Mouse (Mus musculus): Measurements from ENCODE around the gene Was.
"Not testable (repeated sequence)": the region's sequence is repeated elsewhere in the genome, so short reads cannot be mapped to it uniquely, and the experiment has no call there.

The Was gene

DNA sequence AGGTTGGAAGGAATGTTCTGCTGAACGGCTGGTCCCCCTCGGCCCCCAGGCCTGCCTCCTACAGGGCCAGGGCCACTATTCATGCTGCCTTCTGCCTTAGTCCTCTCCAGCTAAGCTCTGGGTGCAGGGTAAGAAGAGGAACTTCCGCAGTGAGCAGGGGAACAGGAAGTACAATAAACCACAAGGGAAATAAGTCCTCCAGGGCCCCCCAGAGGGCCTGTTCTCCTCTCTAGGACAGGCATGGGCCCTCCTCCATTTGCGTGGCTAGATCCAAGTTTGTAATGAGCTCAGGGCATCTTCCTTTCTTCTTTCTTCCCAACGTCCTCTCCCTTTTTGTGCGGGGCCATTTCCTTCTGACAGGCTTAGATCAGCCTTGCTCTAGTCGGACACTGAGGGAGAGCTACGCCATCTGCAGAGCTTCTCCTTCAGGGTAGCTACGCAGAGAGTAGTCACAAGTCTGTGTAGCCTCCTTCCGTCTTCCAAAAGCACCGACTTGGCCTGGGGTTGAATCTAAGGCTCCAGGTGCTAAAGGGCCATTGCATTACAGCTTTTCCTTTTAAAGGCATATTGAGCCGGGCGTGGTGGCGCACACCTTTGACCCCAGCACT lies at the start of gene Was:
Gene Was (minus strand): TSS at position 153 of the 608 bp plus-strand sequence.
- no peak for DNase-seq (ENCODE audit: low read depth, low spot score)

DNA sequence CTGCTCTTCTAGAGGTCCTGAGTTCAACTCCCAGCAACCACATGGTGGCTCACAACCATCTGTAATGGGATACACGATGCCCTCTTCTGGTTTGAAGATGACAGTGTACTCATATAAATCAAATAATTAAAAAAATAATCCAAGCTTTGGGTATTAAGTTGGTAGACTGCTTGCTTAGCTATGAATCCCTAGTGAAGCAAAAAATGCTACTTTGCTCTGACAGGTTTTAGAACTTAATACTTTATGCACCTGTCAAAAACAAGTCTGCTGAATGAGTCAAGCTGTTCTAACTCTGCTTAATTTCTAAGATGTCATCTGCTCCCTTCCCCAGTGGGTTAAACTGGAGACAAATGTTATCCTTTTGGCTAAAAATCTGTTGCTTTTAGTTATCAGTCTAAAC lies 49.2 kb upstream of the Was start:
- DNase-seq (ENCODE audit: low read depth, low spot score): no peak

DNA sequence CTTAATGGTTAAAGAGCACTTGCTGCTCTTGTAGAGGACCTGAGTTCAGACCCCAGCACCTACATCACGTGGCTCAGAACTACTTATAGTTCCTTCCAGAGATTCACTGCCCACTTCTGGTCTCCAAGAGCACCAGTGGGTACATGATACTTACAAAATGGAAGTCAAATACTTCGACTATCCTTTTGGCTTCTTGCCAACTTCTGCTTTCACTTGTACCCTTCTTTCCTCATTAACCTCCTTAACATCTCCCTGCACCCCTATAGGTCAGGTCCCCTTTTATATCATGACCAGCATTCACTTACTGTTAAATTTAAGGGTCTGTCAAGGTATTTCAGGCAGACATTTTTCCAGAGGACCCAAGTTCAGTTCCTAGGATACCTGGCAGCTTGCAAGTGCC lies 45.6 kb upstream of the Was start:
- DNase-seq (ENCODE audit: low read depth, low spot score): no peak

DNA sequence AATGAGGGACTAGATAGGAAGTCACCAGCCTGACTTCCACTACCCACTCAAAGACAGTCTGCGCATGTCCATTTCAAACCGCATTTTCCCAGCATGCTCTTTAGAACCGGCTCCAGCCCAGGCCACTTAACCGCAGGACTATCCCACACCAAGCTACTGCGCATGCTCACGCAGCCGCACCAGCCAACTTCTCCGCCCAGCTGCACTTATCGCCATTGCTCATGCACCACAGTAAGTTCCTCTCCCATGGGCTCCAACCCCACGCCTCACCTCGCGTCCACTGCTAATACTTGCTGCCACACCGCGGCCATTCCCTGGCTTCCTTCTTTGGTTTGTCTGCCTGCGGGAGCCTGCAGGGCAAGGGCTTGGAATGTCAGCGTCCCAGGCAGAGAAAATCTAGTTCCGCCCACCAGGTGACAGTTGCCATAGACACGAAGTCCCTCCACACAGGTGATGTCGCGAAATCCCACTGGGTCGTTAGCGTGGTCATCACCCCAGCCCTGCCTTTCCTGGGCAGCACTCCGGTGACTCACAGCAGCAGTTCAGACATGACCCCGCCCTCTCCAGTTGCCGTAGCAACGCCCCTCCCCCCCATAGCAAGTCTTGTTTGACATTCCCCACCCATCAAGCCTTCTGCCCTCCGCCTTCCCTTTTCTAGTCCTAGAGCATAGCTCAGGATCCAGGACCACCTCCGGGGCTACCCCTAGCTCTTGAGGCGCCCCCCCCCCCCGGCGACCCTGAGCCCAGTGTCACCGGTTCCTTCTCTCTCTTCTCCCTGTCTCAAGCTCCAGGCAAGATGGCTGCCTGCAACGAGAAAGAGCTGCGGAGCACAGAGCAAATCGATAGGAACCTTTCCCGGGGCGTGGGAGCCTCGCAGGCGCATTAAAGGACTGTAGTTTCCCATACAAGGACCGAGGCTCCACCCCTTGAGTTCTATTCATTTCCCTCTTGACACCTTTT lies 42.0 kb upstream of the Was start, which contains the start of gene Wdr13:
Gene Wdr13 (minus strand): TSS at position 876 of the 960 bp plus-strand sequence.
- peak; percentile 95 for DNase-seq (ENCODE audit: low read depth, low spot score)

DNA sequence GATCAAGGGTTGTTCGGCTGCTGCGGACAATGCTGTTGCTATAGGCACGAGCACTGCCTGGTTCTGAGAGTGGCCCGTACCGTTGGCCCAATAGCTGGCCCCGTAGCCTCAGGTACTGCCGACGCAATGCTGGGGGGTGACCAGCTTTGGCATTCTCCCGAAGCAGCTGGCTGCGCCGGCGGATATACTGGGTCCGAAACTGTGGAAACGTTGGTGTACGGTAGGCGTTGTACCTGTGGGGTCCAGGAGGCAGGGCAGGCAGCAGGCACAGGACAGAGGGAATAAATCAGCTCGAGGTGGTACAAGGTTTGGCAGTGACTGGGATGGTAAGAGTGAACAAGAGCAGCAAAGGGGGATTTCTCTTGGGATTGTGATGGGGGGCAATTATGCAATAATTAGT lies 41.1 kb upstream of the Was start:
- DNase-seq (ENCODE audit: low read depth, low spot score): no peak

DNA sequence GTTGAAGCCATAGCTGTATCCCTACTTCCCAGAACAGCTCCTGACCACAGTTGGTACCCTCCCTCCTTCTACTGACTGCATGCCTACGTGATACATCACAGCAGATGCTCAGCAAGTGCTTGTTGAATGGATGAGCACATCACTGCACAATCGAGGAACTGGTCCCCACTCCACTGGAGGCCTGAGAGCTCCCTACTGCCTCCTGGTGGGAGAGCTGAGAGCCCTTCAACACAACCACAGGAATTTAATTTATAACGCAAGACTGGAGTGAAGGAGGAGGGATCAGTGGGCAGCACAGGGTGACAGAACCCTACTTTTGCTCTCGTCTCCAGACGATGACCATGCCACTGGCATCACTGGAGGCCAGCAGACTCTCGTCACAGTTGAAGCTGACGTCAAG lies 34.9 kb upstream of the Was start:
- peak; percentile 42 for DNase-seq (ENCODE audit: low read depth, low spot score)

DNA sequence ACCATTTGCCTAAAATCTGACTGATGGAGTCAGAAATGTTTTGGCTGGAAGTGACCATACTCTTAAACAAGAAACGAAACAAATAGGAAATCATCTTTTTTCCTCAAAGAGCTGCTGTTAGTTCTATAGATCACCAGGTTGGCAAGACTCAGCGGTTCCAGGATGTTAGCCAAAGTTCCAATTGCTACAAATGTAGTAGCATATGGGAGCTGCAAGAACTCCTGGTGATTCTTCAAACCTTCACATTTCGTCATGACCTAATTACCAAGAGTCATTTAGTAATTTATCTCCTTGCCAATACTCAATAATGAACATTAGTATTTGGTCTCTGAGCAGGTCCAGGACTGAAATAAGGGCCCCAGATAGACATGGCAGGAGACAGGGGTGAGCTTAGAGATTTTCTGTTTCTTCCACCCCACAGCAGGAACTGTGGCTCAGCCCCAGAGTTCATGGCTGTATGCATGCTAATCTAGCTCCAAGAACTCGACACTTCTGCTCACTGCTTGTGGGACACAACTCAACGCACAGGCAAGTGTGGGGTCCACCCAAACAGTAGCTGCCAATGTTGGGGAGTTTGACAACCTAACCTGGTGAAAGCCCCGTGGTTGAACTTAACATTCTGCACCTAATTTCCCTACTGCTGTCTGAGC lies 33.6 kb upstream of the Was start:
- DNase-seq (ENCODE audit: low read depth, low spot score): no peak

DNA sequence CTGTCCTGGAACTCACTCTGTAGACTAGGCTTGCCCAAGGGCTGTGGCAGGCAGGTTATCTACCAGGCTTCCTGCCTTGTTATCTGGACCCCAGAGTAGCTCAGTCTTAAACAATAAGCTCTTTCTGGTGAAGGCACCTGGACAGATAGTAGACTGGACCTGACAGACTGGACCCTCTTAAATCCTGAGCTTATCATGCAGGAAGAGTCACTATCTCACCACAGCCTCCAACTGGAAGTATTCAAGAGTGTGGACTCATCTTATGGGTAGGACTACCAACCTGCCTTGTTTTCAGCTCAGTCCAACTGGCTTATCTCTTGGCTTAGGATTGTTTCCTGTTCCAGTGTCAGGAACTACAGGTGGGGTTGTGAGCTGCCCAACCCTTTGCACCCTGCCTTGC lies 27.0 kb upstream of the Was start:
- no peak for DNase-seq (ENCODE audit: low read depth, low spot score)

DNA sequence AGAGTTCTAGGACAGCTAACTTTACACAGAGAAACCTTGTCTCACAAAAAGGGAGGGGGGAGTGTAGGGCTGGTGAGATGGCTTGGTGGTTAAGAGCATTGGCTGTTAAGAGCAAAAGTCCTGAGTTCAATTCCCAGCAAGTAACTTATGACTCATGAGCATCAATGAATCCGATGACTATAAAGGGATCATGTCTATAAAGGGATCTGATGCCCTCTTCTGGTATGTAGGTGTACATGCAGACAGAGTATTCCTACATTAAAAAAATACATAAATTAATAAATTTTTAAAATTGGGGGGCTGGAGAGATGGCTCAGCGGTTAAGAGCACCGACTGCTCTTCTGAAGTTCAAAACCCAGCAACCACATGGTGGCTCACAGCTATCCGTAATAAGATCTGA lies 25.0 kb upstream of the Was start:
- no peak for DNase-seq (ENCODE audit: low read depth, low spot score)

DNA sequence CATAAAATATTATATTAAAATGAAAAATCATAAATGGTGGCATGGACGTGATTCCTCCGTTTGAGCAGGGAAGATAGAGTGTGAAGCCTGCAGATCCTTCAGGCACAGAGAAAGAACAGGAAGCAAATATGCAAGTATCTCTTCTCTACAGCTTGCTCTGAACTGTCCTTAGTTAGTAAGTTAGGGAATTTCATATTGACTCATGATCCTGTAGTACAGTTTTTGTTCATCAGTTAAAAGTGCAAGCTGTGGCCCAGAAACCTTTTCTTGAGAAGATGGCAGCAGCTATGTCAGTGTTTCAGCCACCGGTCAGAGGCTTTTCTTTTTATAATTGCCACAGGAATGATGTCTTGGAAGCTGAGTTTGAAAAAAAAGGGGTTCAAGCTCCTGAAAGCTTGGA lies 14.7 kb upstream of the Was start:
- DNase-seq (ENCODE audit: low read depth, low spot score): no peak

DNA sequence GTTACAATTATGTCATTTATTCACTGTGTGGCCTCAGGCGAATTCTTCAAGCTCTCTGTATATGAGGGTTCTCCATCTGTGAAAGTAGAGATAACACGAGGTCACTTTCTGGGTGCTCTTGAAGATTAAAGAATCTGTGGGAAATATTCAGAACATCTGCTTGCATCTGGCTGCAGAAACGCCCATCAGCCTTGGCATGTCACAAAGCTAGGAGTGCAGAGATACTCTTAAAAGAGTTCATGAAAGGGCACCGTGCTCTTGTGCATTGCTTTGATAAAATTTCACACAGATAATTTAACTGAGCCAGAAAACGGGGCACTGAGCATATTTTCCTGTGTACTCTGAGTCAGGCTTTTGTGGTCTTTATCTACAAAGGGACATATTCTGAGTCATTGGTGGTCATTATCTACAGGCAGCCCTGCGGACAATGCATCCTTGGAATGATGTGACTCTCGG lies 11.9 kb upstream of the Was start:
- no peak for DNase-seq (ENCODE audit: low read depth, low spot score)

DNA sequence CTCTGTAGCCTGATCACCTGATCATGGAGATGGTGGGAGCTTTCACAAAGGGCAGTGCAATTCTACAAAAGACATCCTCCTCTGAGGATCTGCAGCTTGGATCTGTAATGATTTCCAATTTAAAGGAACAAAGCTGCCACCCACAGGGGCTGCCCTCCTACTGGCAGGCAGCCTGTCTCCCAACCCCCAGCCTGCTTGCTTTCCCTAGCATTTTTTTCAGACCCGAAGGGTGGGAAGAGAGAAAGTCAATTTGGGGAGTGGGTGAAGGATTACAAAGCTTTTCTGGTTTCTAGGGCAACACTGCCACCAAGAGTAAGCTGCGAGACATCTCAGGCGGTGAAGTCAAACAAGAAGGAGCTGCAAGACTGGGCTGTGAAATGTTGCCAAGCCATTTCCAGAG lies 10.7 kb upstream of the Was start:
- DNase-seq (ENCODE audit: low read depth, low spot score): peak; percentile 87

DNA sequence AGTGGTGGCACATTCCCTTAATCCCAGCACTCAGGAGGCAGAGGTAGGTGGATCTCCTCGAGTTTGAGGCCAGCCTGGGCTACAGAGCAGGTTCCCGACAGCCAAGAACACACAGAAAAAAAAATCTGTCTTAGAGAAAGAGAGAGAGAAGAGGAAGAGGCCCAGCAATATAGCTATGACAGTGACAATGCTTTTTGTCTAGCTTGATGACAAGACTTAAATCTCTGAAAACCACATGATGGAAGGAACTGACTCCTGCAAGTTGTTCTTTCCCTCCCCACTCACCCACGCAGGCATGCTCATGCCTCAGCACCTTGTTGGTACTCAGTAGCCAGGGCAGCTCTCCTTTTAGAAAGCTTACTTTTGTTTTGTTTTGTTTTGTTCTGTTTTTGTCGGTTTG lies 9.1 kb upstream of the Was start:
- no peak for DNase-seq (ENCODE audit: low read depth, low spot score)

DNA sequence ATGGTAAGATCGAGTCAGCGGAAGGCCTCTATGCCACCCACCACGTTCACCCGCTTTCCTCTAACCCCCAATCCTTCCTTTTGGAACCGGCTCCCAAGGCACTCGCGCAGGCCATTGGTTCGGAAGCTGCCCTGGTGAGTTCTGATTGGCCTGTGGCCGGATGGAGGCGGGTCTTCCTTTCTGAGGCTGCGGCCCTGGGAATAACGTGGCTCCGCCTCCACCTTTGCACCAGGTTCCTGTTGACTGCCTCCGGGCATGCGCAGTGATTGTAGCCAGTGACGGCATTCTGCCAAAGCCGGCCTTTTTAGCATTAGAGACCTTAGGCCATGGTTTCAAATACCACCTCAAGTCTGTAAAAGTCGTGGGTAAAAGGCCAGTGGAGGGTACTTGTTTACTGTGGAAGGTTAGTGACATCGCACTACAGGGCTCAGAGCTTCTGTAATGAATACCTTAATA lies 6.5 kb upstream of the Was start:
- DNase-seq (ENCODE audit: low read depth, low spot score): peak; percentile 96

DNA sequence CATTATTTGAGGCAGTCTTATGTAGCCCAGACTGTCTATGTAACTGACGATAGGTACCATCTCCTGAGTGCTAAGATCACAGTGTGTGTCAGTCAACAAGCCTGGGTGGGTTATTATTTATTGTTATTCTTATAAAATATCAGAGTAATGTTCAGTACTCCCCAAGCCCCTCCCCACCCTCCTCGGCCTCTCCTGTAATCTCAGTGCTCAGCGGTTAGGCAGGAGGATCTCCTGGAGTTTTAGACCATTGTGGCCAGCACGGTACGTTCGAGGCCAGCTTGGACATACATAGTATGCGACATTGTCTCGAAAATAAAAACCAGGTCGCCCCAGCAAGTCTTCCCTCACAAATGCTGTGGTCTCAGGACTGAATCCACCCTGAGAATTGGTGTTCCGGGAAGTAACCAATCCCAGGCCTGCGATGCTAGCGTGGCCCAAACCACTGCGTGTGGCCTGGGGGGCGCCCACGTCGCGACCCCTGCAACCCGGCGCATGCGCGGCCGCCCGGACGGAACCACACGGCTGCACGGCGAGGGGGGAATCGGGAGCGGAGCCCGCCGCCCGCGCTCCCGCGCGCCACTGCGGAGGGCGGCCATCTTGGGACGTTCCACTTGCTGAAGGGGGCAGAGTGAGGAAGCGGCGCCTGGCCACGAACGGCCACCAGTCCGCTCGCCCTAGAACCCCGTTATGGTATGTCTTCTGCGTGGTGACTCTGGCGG lies 5.9 kb upstream of the Was start:
- not testable (repeated sequence) for DNase-seq (ENCODE audit: low read depth, low spot score)

DNA sequence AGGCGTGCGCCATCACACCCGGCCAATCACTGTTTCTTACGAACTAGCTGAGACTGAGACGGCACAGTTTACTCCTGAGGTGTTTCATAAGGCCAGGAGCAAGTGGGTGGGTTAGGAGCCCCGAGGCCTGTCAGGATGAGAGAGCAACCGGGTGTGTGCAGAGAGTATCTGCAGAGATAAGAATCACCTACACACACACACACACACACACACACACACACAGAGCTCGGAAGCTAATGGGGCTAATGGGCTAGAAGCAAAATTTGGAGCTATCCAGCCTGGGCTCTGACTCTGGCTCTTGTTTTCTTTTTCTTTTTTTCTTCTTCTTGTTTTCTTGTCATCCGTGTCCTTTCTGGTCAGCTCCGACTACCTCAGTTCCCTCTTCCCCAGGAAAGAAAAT lies 5.2 kb upstream of the Was start:
- peak; percentile 25 for DNase-seq (ENCODE audit: low read depth, low spot score)

DNA sequence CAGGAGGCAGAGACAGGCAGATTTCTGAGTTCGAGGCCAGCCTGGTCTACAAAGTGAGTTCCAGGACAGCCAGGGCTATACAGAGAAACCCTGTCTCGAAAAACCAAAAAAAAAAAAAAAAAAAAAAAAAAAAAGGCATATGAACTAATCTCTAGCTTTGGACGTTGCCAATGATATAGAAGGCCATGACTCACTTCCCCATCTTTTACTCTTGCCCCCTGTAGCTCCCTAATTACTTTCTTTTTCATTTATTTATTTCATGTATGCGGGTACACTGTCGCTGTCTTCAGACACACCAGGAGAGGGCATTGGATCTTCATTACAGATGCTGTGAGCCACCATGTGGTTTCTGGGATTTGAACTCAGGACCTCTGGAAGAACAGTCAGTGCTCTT lies 653 bp upstream of the Was start:
- DNase-seq (ENCODE audit: low read depth, low spot score): not testable (repeated sequence)

DNA sequence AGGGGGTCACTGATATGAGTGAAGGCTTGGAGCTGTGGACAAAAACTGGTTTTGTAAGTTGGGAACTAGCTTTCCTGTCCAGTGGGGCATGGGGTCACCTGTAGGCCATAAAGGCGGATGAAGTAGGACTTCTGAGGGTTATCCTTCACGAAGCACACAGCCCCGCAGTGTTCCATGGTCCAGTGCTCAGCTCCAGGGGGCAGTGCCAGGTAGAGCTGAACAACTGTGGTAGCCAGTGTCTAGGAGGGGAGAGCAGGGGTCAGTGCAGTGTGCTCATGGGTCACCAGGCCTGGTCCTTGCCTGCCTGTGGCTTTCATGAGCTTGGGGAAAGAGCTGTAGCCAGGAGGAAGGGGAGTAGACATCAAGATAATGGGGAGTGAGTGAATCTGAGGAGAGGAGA lies 552 bp downstream of the Was start:
- no peak for DNase-seq (ENCODE audit: low read depth, low spot score)

DNA sequence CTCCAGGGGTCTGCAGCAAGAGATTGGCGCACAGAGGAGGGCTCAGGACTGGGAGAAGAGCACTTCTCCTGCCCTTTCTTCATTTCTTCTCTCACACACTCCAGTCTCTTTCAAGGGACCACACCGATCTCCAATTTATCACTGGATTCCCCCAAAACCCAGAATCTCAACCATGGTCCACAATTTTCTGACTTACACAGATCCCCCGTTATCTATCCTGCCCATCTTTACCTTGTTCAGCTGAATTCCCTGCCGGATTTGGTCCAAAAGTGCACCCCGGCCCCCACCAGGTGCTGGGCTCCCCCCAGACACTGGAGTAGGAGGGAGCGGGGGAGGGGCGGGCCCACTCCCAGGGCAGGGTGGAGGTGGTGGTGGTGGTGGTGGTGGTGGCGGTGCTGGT lies 4.7 kb downstream of the Was start:
- no peak for DNase-seq (ENCODE audit: low read depth, low spot score)

DNA sequence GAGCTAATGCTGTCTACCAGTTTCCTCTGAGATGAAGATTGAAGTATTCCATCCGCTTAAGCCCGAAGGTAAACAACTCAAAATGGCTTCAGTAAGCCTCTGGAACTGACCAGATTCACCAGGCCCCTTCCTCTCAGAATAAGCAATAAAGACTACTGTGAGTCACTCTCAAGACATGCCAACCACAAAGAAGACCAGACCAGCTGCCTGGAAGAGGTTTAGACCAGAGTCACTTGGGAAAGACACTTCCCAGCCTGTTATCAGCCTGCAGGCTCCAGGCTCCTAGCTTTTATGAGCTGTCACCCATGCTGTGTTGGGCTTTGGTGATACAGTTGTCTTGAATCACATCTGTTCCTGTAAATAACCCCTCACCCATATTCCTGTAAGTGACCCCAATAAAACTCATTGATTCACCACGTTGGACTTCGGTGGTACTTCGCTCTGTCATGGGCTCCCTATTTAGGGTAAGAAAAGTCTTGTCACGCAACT lies 5.5 kb downstream of the Was start:
- DNase-seq (ENCODE audit: low read depth, low spot score): no peak

DNA sequence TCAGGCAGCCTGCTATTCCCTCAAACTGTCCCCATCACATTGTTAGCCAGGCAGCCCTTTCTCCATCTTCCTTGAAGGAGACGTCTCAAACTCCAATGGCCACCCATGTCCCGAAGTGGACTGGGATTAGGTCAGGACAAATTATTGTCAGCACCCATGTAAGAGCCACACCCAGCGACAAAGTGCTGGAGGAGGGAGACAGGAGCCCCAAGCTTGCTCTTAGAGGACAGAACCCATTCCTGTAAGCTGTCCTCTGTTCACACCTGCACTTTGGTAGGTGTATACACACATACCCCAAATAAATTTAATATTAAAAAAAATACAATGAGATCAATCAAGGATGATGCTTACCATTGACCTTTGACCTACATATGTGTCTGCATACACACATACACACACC lies 15.2 kb downstream of the Was start:
- no peak for DNase-seq (ENCODE audit: low read depth, low spot score)
